Mouse (Mus musculus) cerebellum, adult 9-10 months (tissue): ENCODE measurements at regions not wholly inside any gene's neighbourhood (a gene's known extent, or its start where the extent isn't known, plus 50 kb on each side); places are given as distances from the start of the nearest gene placed in this dataset.

Experiments used
- DNase-seq: peaks from one replicate; pipeline ENCODE4 v3.0.0; 2022

GRCm38 (mm10) chr8:53749263-53749662 is 110.4 kb upstream of the Neil3 start:
- no peak for DNase-seq

DNA sequence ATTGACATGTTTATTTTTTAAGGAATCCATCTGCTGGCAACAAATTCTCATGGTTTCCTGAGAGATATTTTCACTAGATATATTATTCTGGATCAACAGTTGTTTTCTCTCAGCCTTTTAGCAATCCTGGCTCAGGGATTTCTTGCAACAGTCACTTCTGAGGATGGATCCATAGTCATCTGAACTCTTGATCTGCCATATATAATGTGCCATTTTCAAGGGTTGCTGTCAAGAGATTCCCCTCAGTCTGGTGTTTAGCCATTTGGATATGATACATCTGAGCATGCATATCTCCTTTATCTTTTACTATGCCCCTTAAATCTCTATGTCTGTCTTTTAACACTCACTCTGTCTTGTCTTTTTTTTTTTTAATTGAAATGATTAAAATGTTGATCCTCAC is 130.3 kb upstream of the Neil3 start:
- DNase-seq, result no peak

DNA sequence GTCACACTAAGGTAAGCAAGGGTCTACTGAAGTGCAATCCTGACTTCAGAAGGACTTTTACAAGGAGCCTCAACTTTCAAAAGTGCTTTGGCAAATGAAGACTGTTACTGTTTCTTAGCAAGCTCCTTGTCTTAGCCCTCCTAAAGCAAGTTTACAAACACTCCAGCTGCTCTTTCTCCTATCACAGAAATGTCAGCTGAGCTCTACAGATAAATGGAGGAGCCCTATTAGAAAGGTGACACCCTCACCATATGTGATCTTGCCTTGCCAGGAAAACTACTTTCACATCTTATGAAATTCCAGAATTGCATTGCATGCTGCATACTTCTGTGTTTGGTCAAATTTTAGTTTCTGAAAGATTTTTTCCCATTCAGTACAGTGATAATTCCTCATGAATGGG is 136.6 kb upstream of the Neil3 start:
- DNase-seq, result no peak

- DNase-seq, result peak; percentile 28
Measured at GRCm38 (mm10) chr8:53780886-53781285, 142.0 kb upstream of the Neil3 start.

GRCm38 (mm10) chr8:53781885-53782284 is 143.0 kb upstream of the Neil3 start:
- DNase-seq, result no peak

GRCm38 (mm10) chr8:53788202-53788601 is 149.3 kb upstream of the Neil3 start:
- DNase-seq, result no peak

- DNase-seq, result peak; percentile 3
Measured at GRCm38 (mm10) chr8:53821148-53821547, 182.3 kb upstream of the Neil3 start.

DNA sequence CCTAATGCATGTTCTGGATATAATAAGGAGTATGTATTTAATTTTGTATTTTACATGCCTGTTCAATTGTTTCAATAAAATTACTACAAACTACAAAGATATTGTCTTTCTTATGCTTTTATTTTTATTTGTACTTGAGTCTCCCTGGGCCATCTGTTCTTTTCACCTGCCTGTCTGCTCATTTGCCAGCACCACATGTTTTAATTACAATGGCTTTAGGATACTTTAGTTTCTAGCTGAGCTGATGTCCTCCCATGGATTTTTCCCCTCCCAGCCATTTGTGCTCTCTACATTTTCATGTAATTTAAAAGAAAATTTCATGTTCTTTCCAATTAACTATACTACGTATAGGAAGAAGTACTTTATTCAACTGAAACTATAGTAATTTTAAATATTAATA is 188.5 kb upstream of the Neil3 start:
- peak; percentile 30 for DNase-seq

DNA sequence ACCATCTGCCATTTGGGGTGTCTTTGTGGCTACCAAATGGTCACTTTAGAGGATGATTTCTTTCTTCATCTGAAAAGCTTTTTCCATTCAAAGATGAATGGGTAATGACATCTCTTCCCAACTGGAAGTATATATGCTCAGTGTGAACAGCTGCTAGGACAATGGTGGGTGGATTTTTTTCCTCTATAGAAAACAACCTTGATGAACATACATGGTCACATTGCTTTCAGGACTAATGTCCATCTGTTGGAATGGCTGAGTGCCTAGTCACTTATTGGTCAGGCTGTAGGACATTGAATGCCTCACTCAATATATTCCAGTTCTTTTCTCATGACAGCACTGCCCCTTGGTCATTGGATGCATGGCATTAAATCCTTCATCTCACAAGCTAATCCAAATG is 209.0 kb upstream of the Neil3 start:
- DNase-seq, result peak; percentile 13

DNA sequence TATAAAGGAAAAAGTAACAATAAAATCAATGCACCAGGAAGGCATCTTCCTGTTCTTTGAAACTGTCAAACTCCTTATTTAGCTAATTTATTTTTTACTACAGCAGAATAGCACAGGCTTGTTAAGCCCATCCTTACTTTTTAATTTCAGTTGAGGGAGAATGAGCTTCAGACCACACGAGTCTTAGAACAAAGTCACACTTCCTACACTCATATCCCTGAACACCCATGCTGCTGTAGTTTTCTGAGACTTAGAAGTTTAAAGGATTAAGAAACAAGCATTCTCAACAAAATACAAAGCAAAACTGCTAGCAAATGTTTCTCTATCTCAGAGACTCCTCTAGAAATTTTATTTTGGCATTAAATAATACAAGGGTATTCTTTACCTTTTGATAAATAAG is 208.8 kb upstream of the Vegfc start:
- DNase-seq, result no peak

DNA sequence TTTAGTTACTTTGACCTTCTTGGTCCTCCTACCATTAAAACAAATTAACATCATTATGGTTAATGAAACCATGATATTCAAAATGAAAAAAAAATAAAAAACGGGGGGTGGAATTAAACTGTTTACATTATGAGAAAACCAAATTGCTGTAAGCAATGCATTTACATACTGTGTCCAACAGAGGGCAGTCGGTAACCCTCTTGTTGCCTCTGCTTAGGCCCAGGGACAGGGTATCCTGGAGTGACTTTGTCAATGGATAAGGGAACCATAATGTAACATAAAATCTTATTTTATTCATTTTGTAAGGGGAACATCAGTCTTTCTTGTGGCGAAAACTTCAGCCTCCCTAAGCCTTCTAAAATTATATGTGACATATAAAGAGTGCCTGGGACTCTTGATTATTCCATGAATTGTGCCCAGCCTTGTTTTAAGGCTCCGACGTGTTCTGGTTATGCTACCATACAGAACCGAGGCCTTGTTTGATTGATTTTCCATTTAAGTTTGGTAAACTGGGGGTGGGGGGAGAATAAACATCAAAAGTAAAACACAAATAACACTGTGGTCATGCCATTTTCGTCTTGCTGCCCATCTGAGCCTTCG is 207.3 kb upstream of the Vegfc start:
- no peak for DNase-seq

DNA sequence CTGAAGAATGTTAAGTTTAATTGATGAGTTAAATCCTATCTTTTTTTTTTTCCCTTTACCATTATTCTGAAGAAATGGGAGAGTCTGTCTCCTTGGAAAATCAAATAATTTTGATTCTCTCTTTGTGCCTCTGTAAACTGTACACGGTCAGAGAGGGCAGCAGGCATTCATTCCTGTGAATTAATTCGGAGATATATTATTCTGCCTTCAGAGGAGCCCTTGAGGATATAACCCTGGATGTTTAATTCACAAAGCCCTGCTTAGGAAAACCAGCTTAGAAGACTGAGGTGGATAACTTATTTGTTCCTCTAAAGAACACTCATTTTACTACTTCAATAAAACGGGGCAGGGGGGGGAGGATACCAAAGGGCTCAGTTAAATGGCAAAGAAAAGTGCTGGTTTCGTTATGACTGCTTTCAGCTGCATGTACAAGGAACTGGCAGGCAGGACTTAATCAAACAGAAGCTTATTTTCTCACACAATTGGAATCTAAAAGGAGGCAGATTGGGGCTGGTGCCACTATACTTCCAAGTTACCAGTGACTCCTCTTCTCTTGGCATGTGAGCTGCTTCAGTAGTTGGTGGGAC is 205.3 kb upstream of the Vegfc start:
- DNase-seq, result no peak

DNA sequence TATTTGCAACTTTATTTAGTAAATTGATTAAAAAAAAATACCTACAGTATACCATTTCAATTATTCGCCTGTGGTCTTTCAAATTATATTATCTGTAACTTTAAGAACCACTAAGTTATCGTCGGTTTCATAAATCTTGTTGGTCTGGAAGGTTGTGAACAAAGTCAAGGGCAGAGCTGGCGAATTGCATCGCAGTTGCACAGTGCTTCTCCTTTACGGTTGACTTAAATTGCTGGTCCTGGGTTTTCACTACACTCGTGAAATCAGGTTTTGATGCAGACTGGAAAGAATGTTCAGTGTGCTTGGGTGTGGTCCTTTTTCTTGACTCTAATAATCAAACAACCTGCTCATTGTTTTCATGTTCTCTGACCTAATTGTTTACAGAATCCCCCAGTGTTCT is 198.6 kb upstream of the Vegfc start:
- DNase-seq, result no peak

DNA sequence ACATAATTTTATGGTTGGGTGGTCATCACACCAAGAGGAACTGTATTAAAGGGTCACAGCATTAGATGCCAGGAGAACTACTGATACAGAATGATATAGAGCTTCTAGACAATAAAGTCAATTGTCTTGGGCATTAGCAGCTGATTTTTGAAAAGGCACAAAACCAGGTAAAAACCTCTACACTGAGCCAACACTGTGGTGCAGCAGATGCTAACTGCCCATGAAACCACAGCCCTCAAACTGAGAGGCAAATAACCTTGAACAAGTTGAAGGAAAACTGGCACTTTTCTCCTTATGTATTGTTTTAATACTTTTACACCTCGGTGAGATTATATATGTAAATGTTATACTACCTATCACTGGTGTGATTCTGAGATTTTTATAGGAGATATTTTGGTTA is 195.9 kb upstream of the Vegfc start:
- DNase-seq, result peak; percentile 3

GRCm38 (mm10) chr8:53892205-53892710 is 185.1 kb upstream of the Vegfc start:
- DNase-seq, result no peak

- DNase-seq, result no peak
Measured at GRCm38 (mm10) chr8:53892770-53893169, 184.6 kb upstream of the Vegfc start.

GRCm38 (mm10) chr8:53922343-53922742 is 155.1 kb upstream of the Vegfc start:
- DNase-seq, result no peak

DNA sequence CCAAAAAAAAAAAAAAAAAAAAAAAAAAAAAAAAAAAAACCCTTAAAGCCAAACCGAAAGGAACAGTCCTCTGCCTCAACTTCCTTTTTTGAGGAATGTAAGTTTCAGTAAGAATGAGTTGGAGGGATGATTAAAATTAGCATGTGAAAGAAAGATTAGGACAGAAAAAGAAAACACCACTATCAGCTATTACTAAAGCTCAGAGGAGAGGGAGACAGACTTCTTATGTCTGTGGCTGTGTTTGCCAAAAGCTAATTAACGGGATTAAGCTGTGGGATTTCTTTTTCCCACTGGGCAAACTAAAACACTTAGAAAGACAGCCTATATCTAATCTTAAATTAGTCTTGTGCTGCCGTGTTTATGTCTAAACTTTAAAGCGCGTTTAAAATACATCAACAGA is 146.7 kb upstream of the Vegfc start:
- no peak for DNase-seq

- DNase-seq, result no peak
Measured at GRCm38 (mm10) chr8:53938392-53938791, 139.0 kb upstream of the Vegfc start.

GRCm38 (mm10) chr8:53939519-53939918 is 137.9 kb upstream of the Vegfc start:
- DNase-seq, result peak; percentile 8

DNA sequence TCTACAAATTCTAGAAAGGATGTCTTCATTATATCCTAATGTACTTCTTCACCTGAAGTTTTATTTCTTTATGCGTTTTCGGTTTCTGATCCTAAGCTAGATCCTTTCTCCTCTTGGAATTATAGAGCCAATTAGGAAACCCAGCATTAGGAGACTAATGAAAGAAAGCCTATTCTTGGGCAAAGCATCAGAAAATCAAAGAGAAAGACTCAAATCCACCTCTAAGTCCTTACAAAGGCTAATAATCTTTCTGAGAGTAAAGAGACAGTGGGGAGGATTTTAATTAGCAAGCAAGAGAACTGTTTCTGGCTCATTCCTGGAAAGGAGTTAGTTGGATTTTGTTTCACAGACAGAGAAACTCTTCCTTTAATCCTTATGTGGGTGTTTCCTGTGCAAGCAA is 136.3 kb upstream of the Vegfc start:
- no peak for DNase-seq

DNA sequence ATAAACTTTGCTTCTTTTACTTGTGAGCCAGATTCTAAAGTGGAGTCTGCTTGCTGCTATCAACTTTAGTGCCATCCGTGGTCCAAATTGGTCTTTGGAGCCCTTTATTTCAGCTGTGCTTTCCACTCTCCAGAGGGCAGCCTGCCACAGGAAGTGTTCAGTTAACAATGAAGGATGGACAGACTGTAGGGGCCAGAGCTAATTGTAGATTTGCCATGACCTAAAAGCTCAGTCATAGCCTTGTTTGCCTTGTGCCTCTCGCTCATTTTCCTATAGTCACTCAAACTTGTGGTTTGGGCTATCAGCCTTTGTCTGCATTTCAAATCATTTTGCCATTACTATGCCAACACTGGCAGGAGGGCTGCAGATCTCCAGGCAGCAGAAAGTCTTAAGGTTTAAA is 131.8 kb upstream of the Vegfc start:
- DNase-seq, result peak; percentile 7

DNA sequence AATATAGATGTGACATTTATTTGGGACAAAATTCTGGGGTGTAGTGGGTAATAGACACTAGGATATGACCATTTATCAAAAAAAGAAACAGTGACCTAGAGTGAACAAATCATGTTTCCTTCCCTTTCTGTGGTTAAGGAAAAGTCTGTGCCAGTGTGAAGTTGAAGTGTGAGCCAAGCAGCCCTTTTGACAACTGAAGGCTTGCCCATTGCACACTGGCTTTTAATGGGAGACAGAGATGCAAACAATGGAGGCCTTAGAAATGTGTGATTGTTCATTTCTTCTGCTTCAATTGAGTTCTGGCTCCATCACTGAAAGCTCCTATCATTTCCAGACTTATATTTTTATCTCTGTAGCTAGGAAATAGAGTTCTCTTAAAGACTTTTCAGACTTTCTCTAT is 130.0 kb upstream of the Vegfc start:
- no peak for DNase-seq

- DNase-seq, result no peak
Measured at GRCm38 (mm10) chr8:53954476-53955158, 122.8 kb upstream of the Vegfc start.

- DNase-seq, result no peak
Measured at GRCm38 (mm10) chr8:53956148-53956547, 121.3 kb upstream of the Vegfc start.
